Mouse (Mus musculus) layer of hippocampus, adult 2 months (tissue): ENCODE data around the gene Tmod1. TPM values are rescaled to one million over a fixed set of nuclear protein-coding genes. Genes with fewer than 3 reads are reported as not detected.

Experiments used
- DNase-seq, 2 experiments: peaks; one replicate each; pipeline ENCODE4 v3.0.0; 2022; ENCODE audit warnings: low spot score in 2 of 2
- H3K27ac ChIP-seq: fragments of 200-600 bp; 2 replicates; pipeline ENCODE4 v1.8.1; 2022
- H3K4me3 ChIP-seq: fragments of 200-600 bp; 2 replicates; pipeline ENCODE4 v1.8.1; 2022; ENCODE audit warnings: mild to moderate bottlenecking
- CTCF ChIP-seq: fragments of 200-600 bp; conservative IDR thresholded peaks from 2 replicates; pipeline ENCODE4 v1.8.1; 2022; ENCODE audit warnings: antibody characterized with exemption, mild to moderate bottlenecking, moderate library complexity
- total RNA-seq, 2 experiments: library from RNA; stranded (reverse); gene quantifications; 2 replicates each; pipeline ENCODE4 v1.2.3; 2021

The Tmod1 gene
- total RNA-seq, 2 experiments from 2014 or later, result 21.5 to 25.9 TPM

DNA sequence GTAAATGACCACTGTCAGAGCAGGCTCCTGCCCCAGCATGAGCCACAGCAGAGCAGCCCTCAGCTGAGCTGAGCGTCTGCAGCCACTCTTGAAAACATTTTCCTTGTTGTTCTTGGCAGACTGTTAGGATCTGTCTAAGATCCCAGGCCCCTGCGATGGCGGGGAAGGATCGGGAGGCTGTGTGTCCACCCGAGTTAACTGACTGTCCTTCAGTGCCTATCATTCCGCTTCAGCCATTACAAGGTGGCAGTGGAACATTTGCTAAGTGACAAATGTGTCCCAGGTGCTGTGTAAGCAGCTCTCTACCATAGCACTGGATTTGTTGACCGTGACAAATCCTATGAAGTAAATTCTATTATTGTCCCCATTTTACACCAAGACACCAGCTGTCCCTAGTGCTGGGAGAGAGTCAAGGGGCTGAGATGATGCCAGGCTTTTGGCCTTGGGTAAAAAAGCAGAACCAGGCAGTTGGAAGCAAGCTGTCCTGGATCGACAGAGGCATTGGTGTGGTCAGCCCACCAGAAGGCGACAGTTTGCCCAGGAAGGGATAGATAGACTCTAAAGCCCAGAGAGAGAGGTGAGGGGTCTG lies 46.6 kb downstream of the Tmod1 start:
- no peak for TF ChIP-seq CTCF
- Histone ChIP-seq H3K27ac (peak overlapping the region; percentile 75), H3K4me3 (no peak overlapping the region)
- DNase-seq, result no peak

DNA sequence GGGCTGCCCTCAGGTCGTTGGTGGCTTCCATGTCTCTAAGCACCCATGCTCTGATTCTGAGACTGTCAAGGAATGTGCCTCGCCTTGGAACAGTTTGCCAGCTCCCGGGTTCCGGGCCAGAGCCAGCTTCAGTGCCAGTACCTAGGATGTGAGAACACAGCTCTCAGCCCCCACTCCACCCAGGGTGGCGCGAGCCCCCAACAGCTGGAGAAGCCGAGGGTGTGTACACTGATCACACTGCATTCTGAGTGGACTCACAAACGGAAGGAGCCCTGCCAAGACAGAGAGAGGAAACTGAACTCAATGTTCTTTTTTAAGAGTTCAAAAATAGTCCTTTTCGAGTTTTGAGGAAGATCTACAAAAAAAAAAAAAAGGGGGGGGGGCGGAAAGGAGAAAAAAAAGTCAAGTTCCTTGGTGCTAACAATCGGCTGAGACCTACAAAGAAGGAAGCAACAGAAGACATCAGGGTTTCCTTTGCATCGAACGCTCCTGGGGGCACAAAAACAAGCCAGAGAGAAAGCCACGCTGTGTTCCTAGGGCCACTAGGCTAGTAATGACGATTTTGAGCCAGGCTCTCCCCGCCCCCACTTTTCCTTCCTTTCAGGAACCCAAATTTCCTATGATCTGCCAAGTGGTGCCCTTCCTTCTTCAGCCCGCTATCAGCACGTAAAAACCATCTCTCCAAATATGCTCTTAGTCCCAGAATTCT lies 48.1 kb downstream of the Tmod1 start:
- no peak for TF ChIP-seq CTCF
- DNase-seq, result no peak
- Histone ChIP-seq H3K27ac (peak overlapping the region; percentile 82), H3K4me3 (no peak overlapping the region)

DNA sequence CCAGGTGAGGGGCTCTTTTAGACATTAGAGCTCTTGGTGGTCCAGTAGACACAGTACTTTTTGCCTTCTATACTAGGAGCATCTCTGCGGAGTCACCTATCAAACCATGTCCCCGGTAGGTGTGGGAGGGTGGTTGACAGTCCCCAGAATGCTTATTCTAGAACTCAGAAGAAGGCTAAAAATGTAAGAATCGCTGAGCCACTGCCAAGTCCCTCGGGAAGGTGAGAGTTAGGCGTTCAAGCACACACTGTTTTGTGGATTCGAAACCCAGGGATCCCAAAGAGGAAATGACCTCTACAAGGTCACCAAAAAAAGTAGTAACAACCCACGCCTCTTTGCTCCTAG lies 48.7 kb downstream of the Tmod1 start:
- Histone ChIP-seq H3K4me3 (no peak overlapping the region), H3K27ac (peak overlapping the region; percentile 82)
- TF ChIP-seq CTCF, result no peak
- DNase-seq, result no peak

DNA sequence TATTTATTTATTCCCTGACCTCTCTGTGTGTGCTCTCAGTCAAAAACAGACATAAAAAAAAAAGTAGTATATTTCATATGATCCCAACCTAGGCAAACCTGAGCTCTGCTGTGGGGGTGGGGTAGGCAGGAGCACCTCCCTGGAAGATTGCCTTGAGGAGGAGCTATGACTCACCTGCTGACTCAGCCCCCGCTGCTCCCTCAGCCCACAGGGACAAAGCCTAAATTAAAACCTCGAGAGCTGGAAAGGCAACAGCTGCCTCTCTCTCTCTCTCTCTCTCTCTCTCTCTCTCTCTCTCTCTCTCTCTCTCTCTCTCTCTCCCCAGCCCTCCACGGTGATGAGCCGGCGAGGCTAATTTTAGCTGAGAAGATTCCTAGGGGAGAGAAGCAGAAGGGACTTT lies 49.1 kb downstream of the Tmod1 start:
- H3K27ac ChIP-seq, result peak overlapping the region; percentile 82
- DNase-seq, result peak; percentile 65 to 78
- H3K4me3 ChIP-seq, result no peak overlapping the region
- no peak for TF ChIP-seq CTCF

GRCm38 (mm10) chr4:46089524-46090125 lies 50.9 kb downstream of the Tmod1 start:
- H3K4me3 ChIP-seq, result no peak overlapping the region
- no peak for DNase-seq
- H3K27ac ChIP-seq, result peak overlapping the region; percentile 32; the same call in 1 of the 2 replicates
- no peak for TF ChIP-seq CTCF

- Histone ChIP-seq H3K4me3 (no peak overlapping the region), H3K27ac (peak overlapping the region; percentile 83)
- TF ChIP-seq CTCF, result peak; percentile 22; the same call in 1 of the 2 replicates
- DNase-seq, result peak; percentile 35 to 41
These were observed 53.8 kb downstream of the Tmod1 start for GRCm38 (mm10) chr4:46092429-46093076.

- TF ChIP-seq CTCF, result no peak
- DNase-seq, result peak; percentile 32 to 60
- Histone ChIP-seq H3K4me3 (no peak overlapping the region), H3K27ac (peak overlapping the region; percentile 83)
These were observed 56.4 kb downstream of the Tmod1 start for GRCm38 (mm10) chr4:46094916-46095825.

- no peak for DNase-seq
- H3K4me3 ChIP-seq, result no peak overlapping the region
- no peak for TF ChIP-seq CTCF
- peak overlapping the region; percentile 54 for H3K27ac ChIP-seq
These were observed 57.1 kb downstream of the Tmod1 start for GRCm38 (mm10) chr4:46095826-46096159.

- H3K4me3 ChIP-seq, result no peak overlapping the region
- DNase-seq, result no peak
- TF ChIP-seq CTCF, result no peak
- peak overlapping the region; percentile 54; the same call in 1 of the 2 replicates for H3K27ac ChIP-seq
These were observed 57.8 kb downstream of the Tmod1 start for GRCm38 (mm10) chr4:46096546-46096945.

DNA sequence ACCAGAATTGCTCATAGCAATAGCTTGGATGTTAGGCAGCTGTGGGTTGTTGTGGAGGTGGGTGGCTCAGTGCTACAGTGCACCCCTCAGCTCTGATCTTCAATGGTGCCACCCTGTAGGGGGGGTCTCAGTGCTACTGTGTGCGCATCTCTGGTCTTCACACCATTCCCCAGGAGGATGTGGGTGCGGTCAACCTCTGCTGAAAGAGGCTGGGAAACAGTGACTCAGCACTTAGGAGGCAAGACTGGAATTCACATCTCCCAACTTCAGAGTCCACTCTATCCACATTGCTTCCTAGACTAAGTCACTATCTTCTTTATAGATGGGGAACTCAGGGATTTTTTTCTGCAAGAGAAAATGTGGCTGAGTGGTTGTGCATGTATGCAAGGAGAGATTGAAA lies 58.9 kb downstream of the Tmod1 start:
- Histone ChIP-seq H3K27ac (no peak overlapping the region), H3K4me3 (no peak overlapping the region)
- TF ChIP-seq CTCF, result no peak
- DNase-seq, result no peak

DNA sequence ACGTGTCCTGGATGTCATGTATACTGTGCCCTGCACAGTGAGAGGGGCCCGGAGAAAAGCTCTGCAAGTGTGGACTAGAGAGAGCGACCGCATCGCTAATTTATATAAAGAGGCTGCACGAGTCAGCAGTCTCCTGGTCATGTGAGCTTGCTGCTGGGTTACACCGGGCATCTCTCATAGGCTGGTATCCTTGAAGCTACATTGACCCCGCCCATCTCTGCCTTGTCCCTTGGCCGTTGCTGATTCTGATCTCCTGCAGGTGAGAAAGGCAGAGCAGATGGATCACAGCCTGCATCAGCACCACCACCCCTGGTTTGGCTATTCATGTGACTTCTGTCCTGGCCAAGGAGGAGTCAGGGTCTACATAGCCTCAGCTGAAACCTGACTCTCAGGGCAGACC lies 60.4 kb downstream of the Tmod1 start:
- Histone ChIP-seq H3K4me3 (no peak overlapping the region), H3K27ac (no peak overlapping the region)
- no peak for TF ChIP-seq CTCF
- no peak for DNase-seq

GRCm38 (mm10) chr4:46100539-46100938 lies 61.8 kb downstream of the Tmod1 start:
- TF ChIP-seq CTCF, result no peak
- no peak for DNase-seq
- Histone ChIP-seq H3K4me3 (no peak overlapping the region), H3K27ac (peak overlapping the region; percentile 57; the same call in 1 of the 2 replicates)

GRCm38 (mm10) chr4:46101211-46101711 lies 62.5 kb downstream of the Tmod1 start:
- H3K27ac ChIP-seq, result peak overlapping the region; percentile 57; the same call in 1 of the 2 replicates
- TF ChIP-seq CTCF, result no peak
- no peak for DNase-seq

More at GRCm38 (mm10) chr4:46101211-46101711, 62.5 kb downstream of the Tmod1 start:
- no peak overlapping the region for H3K4me3 ChIP-seq
